Mouse (Mus musculus) right cerebral cortex, postnatal 4 days (tissue): ENCODE results near the gene Dgki.
A peak's percentile ranks its signal among the peaks of the same experiment; 100 is the strongest.
"Not testable (repeated sequence)": the region's sequence is repeated elsewhere in the genome, so short reads cannot be mapped to it uniquely, and the experiment has no call there.

ENCODE experiments used
- DNase-seq: peaks from one replicate; pipeline ENCODE4 v3.0.0-alpha.2; 2022

Gene Dgki

DNA sequence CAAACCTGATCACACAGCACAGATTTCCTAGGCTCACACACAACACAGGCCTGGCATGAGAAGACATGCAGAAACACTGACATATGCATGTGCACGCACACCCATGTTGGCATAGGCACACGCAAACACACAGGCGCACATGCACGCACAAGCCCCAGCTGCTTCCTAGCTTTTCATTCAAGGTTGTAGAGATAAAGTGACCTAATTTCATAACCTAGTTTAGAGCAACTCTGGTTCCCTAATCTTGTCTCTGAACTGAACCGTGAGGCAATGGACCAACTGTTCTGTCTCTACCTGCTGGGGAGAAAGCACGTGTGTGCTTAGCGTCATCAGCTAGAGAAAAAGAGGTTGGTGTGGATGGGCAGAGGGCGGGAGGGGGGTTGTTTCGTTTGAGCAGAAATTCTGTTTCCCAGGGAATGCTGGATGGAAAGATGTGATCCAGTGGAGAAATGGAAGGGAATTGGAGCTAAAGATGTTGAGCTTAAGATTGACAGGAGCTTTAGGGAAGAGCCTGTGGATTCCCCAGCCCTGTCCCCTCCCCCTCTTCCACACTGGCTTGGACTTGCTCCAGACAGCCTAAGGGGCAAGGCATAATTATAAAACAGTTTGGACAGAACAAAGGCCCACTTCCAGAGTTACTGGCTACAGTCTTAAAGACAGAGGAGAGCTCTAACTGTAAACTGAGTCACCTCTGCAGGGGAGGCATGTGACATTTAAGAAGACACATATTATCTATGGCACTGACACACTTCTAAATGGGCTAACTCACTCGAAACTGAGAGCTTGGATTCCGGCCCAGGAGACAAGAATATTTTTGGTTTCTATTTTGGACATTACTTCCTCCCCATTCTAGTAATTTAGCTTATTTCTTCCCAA, 156.8 kb downstream of the Dgki start:
- DNase-seq = no peak

DNA sequence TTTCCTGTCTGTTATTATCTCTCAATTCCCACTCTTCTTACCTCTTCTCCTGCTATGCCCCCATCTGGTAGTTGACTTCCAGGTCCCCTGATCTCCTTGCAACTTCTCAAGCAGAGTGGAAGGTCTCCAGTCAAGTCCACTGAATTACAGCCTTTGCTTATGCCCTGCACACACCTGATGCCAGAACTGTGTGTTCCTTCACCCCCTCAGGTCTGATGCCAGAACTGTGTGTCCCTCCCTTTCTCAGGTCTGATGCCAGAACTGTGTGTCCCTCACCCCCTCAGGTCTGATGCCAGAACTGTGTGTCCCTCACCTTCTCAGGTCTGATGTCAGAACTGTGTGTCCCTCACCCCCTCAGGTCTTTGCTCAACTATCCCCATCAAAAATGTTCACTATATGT, 161.2 kb downstream of the Dgki start:
- no peak for DNase-seq

DNA sequence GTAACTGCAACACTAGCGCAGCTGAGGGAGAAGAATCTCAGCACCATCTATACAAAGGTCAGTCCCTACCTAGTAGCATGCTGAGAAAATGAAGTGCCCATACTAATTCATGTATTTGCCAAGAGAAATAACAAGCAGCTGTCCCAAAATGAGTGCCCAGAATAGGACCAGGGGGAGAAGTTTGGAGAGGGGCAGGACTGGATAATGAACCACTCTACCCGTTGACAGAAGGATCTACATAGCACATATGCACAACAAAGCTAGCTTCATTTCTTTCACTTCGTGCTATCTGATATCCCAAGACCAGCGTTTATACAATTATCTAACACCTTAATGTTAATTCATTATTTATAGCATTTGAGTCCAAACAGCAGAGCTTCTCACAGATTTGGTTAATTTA, 168.7 kb downstream of the Dgki start:
- DNase-seq = no peak

DNA sequence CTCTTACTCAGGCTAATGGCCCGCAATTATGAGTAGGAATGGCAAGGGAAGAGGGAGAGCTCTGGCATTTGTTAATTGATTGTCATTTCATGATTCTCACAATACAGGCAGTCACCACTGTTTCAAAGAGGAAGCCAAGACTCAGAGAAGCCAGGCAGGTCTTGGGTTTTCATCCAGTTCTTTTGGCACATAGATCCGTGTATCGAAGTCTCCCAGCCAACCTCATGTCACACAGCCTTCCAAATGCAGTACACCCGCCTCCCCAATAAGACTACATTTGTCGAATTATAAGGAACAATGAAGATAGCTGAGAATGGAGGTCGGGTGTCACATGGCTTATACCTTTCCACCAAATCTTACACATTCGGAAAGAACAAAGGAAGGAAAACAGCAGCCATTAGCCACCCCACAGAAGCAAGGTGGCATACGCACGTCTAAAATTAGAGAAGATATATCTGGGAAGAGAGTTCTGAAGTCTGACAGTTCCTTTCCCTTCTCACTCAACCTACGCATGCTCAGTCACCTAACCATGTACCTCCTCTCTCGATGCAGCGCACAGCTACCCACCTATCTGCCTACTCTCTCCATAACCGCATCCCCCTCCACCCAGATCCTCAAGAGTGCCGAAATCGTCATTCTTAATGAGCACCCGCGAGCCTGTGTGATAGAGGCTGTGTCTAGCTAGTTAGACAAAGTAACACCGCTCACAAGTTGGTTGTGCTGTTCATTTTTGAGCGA, 179.4 kb downstream of the Dgki start:
- no peak for DNase-seq

DNA sequence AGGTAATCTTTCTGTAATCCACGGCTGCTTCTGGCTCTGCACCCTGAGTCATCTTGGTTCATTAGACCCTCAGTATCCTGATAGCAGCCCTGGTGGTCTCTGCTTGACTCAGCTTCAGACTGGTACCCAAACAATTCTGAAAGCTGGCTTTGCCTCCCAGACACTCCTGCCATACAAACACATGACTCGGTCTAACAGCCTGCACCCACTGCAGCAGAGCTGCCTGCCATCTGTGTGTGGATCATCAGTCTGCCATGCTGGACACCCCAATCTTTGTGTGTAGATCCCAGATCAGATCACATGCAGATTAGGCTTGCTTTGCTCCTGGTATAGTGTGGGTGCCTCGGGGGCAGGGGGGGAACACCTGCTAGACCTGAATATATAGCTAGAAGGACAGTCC, 180.8 kb downstream of the Dgki start:
- no peak for DNase-seq

DNA sequence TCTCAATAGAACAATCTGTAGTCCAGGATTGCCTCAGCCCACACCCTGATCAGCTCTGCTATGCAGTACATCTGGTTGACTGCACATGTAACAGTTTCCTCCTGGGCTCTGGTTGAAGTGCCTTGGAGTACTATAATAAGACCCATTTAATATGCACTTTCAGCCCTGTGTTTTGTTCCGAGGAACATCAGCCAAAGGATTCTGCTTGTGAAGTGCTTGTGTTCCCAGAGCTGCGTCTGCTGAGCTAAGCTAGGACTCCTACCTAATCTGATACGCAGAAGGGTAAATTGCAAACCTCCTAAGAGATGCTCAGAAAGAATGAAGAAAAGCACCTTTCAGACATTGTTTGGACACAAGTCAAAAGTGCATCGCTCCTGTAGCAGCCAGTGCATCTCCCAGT, 186.9 kb downstream of the Dgki start:
- DNase-seq = no peak

DNA sequence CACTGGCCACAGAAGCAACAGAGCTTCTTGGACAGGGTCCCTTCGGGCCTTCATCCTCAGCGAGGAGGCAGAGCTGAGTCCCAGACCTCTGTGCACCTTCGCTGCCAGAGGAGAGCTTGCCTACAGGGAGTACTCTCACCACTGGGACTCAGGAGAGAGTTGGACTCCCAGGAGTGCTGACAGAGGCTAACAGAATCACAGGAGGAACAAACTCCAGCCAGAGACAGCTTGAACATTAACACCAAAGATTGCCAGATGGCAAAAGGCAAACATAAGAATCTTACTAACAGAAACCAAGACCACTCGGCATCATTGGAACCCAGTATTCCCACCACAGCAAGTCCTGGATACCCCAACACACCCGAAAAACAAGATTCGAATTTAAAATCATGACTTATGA, 193.7 kb downstream of the Dgki start:
- DNase-seq = not testable (repeated sequence)

DNA sequence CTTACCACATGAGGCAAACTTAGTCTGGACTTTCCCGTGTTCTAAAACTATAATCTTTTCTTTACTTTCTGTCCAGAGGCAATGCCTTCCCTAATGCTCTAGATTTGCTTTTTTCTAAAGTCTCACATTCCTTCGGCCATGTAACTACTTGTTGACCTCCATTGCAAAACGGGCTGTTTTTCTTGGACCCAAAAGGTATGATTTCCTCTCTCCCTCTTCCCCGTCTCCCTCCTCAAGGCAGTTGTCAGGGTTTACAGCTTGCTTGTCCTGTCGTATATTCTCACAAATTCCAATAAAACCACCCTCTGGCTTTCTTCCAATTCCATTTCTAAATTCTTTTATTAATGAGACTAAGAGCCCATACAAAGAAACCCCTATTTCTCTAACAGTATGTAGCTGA, 199.6 kb downstream of the Dgki start:
- no peak for DNase-seq

DNA sequence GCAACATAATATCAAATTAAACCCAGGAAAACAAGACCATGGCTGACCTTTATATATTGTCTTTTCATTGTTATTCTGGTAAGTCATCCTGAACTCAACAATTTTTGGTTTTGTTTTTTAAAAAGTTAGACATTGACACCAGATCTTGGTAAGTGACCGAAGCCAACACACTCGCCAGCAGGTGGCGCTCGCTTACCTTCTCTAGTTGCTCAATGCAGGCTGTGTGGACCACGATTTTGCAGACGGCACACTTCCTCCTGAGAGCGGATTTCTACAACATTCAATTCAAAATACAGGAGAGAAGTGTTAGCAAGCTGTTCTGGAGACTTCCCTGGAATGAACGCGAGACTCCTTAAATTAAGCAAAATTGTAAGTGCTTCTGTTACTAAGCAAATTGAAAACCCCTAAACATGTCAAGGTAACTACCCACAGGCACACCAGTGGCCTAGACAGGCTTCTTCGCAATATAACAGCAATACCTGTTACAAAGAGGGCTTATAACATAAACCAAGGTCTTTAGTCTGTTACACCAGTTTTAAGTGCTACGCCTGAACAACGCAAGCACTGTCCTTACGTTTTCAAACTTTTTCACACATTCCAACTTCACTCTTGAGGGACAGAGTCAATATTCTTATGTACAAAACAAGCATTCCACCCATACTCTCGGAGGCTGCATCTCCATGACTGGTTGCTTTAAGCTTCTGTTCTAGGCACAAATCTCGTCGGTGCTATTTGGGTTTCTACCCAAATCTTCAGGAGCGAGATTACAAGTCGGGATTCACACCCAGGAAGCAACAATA, 202.4 kb downstream of the Dgki start:
- DNase-seq = peak; percentile 96

DNA sequence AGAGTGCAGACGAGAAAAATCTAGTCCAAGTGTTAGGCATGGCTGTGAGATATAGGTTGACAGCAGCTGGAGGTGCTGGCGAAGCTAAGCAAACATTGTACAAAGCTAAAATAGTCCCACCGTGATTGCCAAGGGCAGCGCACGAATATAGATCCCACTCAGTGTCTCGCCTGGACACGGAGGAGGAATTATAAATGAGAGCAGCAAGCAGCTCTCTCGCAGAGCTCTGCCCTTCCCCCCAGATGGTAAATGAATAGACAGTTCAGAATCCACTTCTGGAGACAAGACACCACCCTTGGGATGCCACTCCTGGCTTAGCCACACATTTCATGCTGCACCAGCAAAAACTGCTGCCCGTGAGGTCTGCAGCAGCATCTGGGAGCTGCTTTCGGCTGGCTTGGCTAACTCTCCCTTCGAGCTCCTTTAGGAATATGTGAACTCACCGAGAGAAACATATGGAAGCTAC, 203.1 kb downstream of the Dgki start:
- no peak for DNase-seq

DNA sequence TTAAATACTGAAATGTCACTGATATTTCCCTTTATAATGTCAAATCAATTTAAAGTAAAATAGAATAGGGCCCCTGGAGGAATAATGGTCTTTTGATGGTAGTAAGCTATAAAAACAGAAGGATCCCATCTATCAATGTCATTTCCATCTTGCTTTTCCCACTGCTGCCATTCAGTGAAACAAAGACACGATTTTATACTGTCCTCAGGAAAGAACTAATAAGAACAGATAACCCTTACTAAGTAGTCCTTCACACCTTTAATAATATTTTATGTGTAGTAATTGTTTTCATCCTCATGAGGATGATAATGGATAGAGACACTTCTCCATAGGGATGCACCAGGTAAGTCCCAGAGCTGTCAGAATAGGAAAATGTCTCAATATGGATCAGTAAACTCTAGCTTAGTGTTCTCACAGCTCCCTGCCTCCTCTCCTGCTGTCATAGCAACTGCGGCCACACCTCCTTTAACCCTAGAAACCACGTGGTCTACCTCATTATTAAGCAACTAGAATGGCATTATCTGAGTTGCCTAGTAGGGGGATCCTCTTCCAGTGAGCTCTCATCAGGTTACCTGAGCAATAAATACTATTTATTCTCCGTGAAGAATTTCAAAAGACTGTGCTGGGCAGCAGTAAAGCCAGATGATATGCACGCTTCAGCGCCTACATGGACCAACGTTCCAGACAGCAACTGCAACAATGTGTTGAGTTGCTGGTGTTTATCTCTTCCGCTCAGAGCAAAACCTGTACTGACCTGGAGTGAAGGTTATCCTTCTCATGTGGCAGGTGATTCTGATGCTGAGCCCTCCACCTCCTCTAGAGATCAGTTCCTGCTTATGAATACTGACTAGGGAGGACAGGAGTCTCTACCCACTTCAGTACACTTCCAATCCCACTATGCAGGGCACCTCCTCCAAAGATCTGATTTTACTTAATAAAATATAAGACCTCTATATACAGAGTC, 210.6 kb downstream of the Dgki start:
- no peak for DNase-seq

DNA sequence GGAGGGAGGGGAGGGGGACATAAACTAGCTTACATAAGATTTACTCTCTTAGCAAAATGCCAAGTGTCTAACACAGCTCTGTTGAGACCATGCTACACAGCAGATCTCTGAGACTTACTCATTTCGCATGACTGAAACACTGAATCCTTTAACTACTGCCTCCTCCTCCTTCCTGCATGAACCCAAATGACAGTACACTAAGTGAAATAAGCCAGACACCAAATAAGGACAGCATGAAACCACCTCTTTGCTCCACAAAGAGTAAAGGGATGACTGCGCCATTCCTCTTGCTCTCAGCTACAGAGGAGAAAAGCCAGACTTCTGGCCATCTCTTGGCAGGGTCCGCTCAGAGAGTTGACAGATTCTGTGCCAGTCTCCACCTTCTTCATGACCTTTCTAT, 217.0 kb downstream of the Dgki start:
- no peak for DNase-seq

DNA sequence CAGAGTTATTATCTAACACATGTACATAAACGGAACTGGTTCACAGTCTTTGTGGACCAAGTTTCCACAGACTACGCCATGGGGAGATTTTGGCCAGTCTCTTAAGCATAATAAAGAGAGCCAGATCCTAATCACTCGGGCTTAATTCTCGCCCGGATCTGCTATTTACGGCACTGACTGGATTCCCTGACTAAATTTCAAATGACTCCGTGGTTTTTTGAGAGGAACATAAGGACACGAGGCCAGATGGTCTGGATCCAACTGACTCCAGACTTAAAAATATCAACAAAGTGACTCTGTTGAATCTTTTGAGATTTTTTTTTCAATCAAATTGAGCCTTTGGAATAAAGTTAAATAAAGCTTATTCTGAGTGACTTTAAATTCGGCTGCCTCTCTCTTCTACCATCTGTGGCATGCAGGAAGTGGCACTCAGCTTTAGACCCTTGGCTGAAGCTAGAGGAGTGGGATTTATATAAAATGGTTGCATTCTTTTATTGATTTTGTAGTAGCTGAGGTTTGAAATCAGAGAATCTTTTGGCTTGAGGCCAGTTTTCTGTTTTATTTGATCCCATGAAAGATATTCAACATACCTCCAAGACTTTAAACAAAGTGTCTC, 227.5 kb downstream of the Dgki start:
- DNase-seq = no peak

DNA sequence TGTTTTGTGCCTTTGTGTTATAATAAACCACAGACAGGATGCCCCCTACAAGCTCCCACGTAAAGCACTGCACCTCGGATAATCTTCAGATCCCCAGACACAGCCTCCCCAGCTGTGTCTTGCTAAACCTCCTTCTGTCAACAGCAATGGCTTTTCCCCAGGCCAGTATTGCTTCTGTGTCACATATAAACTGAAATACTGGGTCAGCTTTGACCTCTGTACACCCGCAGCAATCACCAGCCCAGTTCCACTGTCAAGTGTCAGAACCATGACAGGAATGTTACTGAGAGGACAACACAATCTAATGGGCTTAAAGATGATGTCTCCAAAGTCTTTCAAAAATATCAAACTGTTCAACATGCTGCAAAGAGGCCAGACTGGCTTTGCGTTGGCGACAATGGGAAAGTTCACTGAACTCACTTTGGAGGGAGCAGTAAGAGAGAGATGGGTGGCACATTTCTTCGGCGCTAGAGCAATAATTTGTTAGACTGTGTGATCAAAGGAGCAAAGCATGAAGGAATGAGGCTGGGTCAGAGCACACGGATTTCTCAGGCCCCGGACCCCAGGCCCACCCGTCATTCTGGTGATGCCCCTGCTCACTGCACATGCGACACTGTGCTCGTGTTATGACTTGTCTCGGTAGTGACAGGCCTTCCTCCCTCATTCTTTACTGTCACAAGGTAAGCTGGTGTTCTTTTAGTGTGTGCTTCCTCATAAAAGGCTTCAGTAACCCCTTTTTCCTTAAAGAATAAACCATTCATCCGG, 230.0 kb downstream of the Dgki start:
- DNase-seq = no peak

DNA sequence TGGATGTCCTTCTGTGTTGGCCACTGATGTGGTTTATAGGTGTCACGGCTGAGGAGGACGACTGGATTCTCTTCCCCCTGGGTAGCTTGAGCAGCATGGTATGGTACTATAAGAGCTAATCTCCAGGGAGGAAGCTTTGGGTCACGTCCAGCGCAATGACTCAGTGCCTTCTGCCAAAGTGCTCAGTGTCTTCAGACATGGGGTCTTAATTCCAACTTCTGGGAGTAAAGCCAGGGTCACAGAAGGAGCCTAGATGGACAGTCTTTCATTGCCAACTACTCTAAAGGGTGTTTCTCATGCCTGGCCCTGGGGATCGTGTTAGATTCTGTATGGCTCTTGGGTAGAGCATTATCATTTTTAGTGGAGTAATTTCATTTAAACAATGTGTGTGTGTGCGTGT, 231.2 kb downstream of the Dgki start:
- no peak for DNase-seq

DNA sequence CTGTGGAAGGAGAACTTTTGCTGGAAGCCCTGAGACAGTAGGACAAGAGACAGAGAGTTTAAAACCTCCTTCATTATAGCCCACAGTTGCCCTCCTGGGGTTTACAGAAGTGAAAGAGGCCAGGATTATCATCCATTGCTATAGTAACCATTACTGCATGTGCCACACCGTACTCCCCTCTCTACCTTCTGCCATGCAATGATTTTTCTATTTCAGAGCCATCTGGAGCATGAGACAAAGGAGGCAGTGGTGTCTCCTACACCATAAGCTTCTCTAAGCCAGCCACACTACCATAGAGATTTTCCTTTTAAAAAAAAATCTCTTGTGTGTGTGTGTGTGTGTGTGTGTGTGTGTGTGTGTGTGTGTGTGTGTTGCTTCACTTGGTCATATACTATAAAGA, 232.6 kb downstream of the Dgki start:
- DNase-seq = no peak

DNA sequence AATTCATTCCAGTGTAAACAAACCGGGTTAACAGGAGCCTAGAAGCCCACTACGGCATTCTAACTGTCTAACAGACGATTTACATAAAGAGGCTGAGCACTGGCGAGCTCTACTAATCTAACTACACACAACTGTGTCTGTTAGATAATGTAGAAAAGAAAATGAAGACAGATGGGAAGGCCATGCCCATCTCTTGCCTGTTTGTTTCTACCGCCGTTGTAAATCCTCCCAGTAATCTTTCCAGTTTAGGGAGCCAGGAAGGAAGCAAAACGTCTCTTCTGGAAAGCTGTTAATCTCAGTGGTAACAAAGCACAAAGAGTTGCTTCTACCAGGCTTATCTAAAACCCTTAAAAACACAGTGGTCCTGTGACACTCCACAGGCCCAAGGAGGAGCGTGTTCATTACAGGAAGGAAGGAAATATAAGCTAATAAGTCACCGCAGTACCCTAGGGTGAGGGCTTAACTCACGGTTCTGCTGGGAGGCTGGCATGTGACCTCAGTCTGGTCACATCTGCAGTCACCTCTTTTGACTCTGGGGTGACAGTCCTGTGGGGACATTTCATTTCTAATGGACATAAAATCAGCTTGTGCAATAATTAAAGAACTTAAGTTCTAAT, 235.7 kb downstream of the Dgki start:
- no peak for DNase-seq

DNA sequence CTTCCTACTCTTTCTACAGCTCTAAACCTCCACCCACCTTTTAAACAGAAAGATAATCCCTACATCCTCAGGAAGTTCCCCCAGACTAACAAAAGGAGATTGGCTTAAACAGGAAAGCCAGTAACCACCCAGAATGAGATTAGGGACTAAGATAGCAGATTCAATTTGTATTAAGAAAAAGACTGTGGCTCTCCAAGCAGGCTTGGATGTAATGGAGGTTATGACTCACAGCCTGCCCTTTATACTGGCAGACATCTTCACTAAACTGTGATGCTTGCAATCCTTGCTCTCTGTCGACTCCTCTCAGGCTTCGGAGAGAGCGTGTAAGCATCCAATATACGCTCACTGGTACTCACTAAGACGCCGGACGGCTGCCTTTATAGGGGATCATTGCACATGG, 236.7 kb downstream of the Dgki start:
- no peak for DNase-seq

DNA sequence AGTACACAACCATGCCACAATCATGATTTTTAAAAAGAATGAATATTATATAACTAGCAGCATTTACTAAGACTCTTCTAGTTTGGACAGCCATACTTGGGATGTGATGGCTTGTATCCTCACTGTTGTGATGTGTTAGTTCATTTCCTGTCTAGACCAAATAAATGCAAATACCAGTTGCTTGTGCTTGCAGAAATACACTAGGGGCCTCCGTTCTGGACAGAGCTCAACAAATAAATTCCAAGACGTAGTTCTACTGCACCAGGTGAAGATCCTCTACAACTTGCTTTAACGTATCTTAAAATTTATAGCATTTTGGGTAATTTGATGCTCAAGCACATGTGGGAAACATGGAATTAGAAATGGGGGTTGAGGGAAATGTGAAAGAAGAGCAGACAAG, 239.9 kb downstream of the Dgki start:
- DNase-seq = no peak

DNA sequence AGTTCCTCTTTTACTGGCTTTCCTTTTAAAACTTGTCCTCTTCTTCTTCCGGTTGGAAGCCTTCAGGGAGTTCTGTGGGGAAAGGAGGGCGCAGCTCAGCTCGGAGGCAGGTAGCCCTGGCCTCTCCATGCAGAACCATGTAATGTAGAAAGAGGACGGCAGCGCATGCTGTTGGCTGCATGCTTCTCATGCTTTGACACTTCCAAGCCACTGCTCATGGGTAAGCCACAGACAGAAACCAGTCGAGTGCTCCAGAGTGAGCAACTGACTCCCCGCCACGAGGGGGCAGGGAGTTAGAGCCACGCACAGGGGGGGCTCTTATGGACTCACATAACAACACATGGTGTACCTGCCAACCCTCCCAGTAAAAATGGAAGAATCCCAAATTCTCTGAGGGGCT, 242.0 kb downstream of the Dgki start:
- no peak for DNase-seq

DNA sequence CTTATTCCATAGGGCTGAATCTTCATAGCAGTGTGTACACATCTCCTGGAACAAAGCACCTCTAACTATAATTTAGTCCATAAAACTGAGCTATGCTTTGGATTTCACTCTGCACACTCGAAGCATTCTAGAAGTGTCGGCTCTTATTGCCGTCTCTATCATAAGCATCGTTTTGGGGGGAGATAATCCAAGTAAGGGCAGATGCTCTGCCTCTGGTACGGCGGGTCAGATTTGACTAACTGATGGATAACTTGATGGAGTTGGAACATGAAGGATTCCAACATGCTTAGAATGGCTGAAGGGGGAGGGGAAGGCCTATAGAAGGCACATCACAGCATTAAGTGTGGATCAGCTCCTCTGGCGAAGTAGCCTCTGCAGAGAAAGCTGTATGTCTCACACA, 242.4 kb downstream of the Dgki start:
- DNase-seq = no peak
